Mouse (Mus musculus) thymus, postnatal 14 days (tissue): ENCODE results near the gene Il17rb.

Experiments
- DNase-seq: peaks from one replicate; pipeline ENCODE4 v3.0.0; 2021

Gene Il17rb

GRCm38 (mm10) chr14:29946761-29947309 is 61.9 kb downstream of the Il17rb start:
- no peak for DNase-seq
